Mouse (Mus musculus): ENCODE measurements at regions not wholly inside any gene's neighbourhood (a gene's known extent, or its start where the extent isn't known, plus 50 kb on each side); places are given as distances from the start of the nearest gene placed in this dataset.
A peak's percentile ranks its signal among the peaks of the same experiment; 100 is the strongest.

DNA sequence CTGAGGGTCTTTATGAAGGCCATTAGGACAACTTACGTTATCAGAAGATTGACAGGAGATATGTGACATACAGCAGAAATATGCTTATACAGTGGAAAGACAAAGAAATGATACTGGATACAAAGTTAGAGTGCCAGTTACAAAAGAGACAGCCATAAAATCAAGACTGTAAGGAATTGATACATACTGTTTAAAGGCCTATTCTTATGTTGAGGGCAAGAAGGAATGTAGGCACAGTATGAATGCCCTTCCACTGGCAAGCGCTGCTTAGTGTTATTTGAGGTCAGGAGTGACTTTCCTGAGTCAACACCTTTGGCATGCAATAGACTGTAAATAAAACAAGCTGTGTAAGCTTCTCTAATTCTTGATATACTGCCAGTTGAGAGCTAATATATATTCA, 421.5 kb downstream of the Frk start:
- TF ChIP-seq POLR2A (IDR thresholded peaks at IDR 0.05; ENCODE audit: insufficient read depth, low read depth, low read length) (no peak), EP300 (IDR thresholded peaks at IDR 0.05; ENCODE audit: insufficient read depth, low read depth, low read length) (no peak), CTCF (IDR thresholded peaks at IDR 0.05) (no peak)
- Histone ChIP-seq H3K79me2 (replicated peaks; ENCODE audit: control insufficient read depth, insufficient read depth, low read length) (no peaks in the 10 kb centered on the region), H3K27me3 (ENCODE audit: control insufficient read depth, insufficient read depth, low read length) (no peaks in the 10 kb centered on the region), H3K4me3 (no peak overlapping the region), H3K9ac (ENCODE audit: low read depth, low read length) (no peak overlapping the region), H3K4me1 (ENCODE audit: control insufficient read depth, insufficient read depth, low read length) (no peaks in the 10 kb centered on the region), H3K27ac (peak overlapping the region; percentile 61), H3K36me3 (ENCODE audit: control insufficient read depth, insufficient read depth, low read length) (no peaks in the 10 kb centered on the region)
- 50% methylated on average over 2 of the region's 2 CpGs for WGBS
- DNase-seq, result no peak
- intact Hi-C loops (cut with DNase I), result no loop called here

DNA sequence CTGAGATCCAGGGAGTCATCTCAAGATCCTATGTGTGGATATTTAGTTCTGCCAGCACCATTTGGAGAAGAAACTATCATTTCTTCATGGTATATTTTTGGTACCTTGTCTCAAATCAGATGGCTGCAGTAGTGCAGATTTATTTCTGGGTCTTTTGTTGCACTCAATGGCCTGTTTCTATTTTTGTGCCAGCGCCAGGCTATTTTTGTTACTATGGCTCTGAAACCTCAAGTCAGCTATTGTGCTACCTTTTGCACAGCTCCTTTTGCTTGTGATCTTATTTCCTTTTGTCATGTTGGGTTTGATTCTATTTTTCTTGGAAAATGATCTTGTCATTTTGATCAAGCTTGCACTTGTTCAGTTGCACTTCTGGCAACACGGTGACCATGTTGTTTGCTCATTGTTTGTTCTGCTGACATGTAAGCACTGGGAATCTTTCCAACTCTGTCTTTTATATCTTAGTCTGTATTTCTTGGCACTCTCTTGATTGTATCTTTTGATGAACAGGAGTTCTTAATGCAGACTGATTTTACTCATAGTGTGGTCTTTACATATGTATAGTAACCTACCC, 429.0 kb downstream of the Frk start:
- WGBS, result 37% methylated on average over 2 of the region's 2 CpGs
- intact Hi-C loops (cut with DNase I), result no loop called here
- peak overlapping the region; percentile 83 for H3K27ac ChIP-seq

More for the DNA sequence above, 429.0 kb downstream of the Frk start:
- TF ChIP-seq CTCF (IDR thresholded peaks at IDR 0.05) (no peak), EP300 (IDR thresholded peaks at IDR 0.05; ENCODE audit: insufficient read depth, low read depth, low read length) (no peak)
- Histone ChIP-seq H3K4me1 (ENCODE audit: control insufficient read depth, insufficient read depth, low read length) (no peaks in the 10 kb centered on the region), H3K36me3 (ENCODE audit: control insufficient read depth, insufficient read depth, low read length) (no peaks in the 10 kb centered on the region), H3K27me3 (ENCODE audit: control insufficient read depth, insufficient read depth, low read length) (no peaks in the 10 kb centered on the region), H3K9ac (ENCODE audit: low read depth, low read length) (no peak overlapping the region), H3K79me2 (replicated peaks; ENCODE audit: control insufficient read depth, insufficient read depth, low read length) (no peaks in the 10 kb centered on the region), H3K4me3 (no peak overlapping the region)
- peak in 1 of 2 experiments; percentile 33 for DNase-seq

Measured in heart, adult 2 months (tissue).